Mouse (Mus musculus): ENCODE measurements at regions not wholly inside any gene's neighbourhood (a gene's known extent, or its start where the extent isn't known, plus 50 kb on each side); places are given as distances from the start of the nearest gene placed in this dataset.
"Not testable (repeated sequence)": the region's sequence is repeated elsewhere in the genome, so short reads cannot be mapped to it uniquely, and the experiment has no call there.

DNA sequence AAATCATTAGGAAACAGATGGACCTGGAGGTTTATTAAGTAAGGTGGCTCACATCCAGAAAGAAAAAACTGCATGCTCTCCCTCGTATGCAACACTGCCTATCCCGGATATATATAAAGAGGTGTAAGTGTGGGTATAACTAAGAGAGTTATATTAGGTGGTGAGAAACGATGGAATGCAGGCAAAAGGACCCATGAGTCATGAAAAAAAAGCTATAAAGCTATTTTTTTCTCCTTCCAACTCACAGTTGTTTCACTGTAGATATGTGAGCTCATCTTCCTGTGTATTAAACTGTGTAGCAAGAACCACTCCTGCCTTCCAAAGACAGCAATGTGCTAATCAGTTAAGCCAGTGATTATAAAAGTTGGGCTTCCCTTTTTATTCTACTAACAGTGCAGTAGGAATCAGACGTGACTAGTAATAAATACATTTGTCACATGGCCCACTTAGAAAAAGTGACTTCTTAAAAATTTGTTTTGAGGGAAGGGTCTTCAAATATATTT is 51.4 kb upstream of the Bdh1 start:
- peak; percentile 87 for DNase-seq (ENCODE audit: low read depth, low spot score)
- TF ChIP-seq MYB (IDR thresholded peaks at IDR 0.05; ENCODE audit: low read depth, low read length), result 0 out of 2 replicates have a peak, but pooled peaks have one; percentile 20
- TF ChIP-seq RCOR1 (IDR thresholded peaks at IDR 0.05; ENCODE audit: low read depth, low read length), result peak; percentile 71
- peak; percentile 81 to 83 for TF ChIP-seq EP300 (IDR thresholded peaks at IDR 0.05; ENCODE audit: low read depth in 1 of 2, low read length in 2 of 2)
- TF ChIP-seq ZNF384 (IDR thresholded peaks at IDR 0.05; ENCODE audit: low read depth, low read length), result peak; percentile 92
- TF ChIP-seq SIN3A (IDR thresholded peaks at IDR 0.05; ENCODE audit: low read length), result peak; percentile 44; the same call in 1 of the 2 replicates
- peak; percentile 24; the same call in 1 of the 2 replicates for TF ChIP-seq MYC (IDR thresholded peaks at IDR 0.05; ENCODE audit: low read depth, low read length)
- peak; percentile 39; the same call in 1 of the 2 replicates for TF ChIP-seq MXI1 (IDR thresholded peaks at IDR 0.05; ENCODE audit: low read depth, low read length)
- 0 out of 2 replicates have a peak, but pooled peaks have one; percentile 11 for TF ChIP-seq MAX (IDR thresholded peaks at IDR 0.05; ENCODE audit: low read length)
- peak; percentile 77 for TF ChIP-seq TCF12 (IDR thresholded peaks at IDR 0.05; ENCODE audit: low read depth, low read length)
- peak; percentile 78 for TF ChIP-seq ETS1 (IDR thresholded peaks at IDR 0.05; ENCODE audit: low read depth, low read length)
- TF ChIP-seq GATA1 (IDR thresholded peaks at IDR 0.05; ENCODE audit: low read depth, low read length), result peak; percentile 84
- TF ChIP-seq TAL1 (IDR thresholded peaks at IDR 0.05; ENCODE audit: low read length), result peak; percentile 73
- Histone ChIP-seq H3K27ac (ENCODE audit: control insufficient read depth, low read depth, low read length) (peak overlapping the region; percentile 66), H3K36me3 (ENCODE audit: control insufficient read depth in 1 of 2, insufficient read depth in 2 of 2, low read length in 2 of 2) (peaks cover 0 to 26% of the 10 kb centered on the region in 2 experiments; a peak in 2 of 4 replicates), H3K4me1 (ENCODE audit: control insufficient read depth in 1 of 2, insufficient read depth in 2 of 2, low read length in 2 of 2) (peaks cover 26 to 36% of the 10 kb centered on the region in 2 experiments)
- H3K79me2 ChIP-seq (ENCODE audit: control insufficient read depth, insufficient read depth, low read length, poor library complexity); H3K4me3 ChIP-seq (ENCODE audit: control insufficient read depth in 1 of 2, insufficient read depth in 1 of 2, low read depth in 2 of 2, low read length in 2 of 2); H3K27me3 ChIP-seq (ENCODE audit: control insufficient read depth in 1 of 2, insufficient read depth in 2 of 2, low read length in 2 of 2); H3K9ac ChIP-seq (ENCODE audit: control insufficient read depth, low read depth, low read length, poor library complexity, severe bottlenecking); H3K9me3 ChIP-seq (replicated peaks; ENCODE audit: insufficient read depth, low read length): not testable (repeated sequence)

DNA sequence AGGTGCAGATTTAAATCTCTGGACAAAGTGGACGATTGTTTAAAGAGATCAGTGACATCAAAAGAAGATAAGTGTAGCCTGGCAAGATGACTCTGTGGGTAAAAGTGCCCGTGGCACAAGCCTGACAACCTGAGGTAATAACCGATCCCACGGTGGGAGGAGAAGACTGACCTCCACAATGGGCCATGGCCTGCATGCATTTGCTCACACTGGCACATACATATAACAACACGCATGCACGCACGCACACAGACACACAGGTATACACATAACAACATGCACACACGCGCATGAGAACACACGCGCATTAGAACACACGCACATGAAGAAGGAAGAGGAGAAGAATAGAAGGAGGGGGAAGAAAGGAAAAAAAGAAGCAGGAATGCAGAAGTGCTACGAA is 52.2 kb upstream of the Bdh1 start:
- TF ChIP-seq RCOR1 (IDR thresholded peaks at IDR 0.05; ENCODE audit: low read depth, low read length) (no peak), NRF1 (IDR thresholded peaks at IDR 0.05; ENCODE audit: insufficient read depth, low read depth, low read length, poor library complexity, severe bottlenecking) (no peak), E2F4 (IDR thresholded peaks at IDR 0.05; ENCODE audit: borderline replicate concordance, low read depth, low read length) (no peak), KAT2A (conservative IDR thresholded peaks at IDR 0.05; ENCODE audit: low read depth, low read length) (no peak), POLR2A (IDR thresholded peaks at IDR 0.05; ENCODE audit: control insufficient read depth in 1 of 2, insufficient read depth in 1 of 2, low read depth in 1 of 2, low read length in 2 of 2, poor library complexity in 1 of 2) (no peak), POLR2AphosphoS2 (IDR thresholded peaks at IDR 0.05; ENCODE audit: low read length) (no peak)
- H3K4me3 ChIP-seq (ENCODE audit: control insufficient read depth in 1 of 2, insufficient read depth in 1 of 2, low read depth in 2 of 2, low read length in 2 of 2), result no peak overlapping the region
- H3K27ac ChIP-seq (ENCODE audit: control insufficient read depth, low read depth, low read length), result peak overlapping the region; percentile 66
- no peaks in the 10 kb centered on the region for H3K79me2 ChIP-seq (ENCODE audit: control insufficient read depth, insufficient read depth, low read length, poor library complexity)
- peaks cover 0 to 29% of the 10 kb centered on the region in 2 experiments; a peak in 2 of 4 replicates for H3K36me3 ChIP-seq (ENCODE audit: control insufficient read depth in 1 of 2, insufficient read depth in 2 of 2, low read length in 2 of 2)
- no peaks in the 10 kb centered on the region for H3K27me3 ChIP-seq (ENCODE audit: control insufficient read depth in 1 of 2, insufficient read depth in 2 of 2, low read length in 2 of 2)
- no peaks in the 10 kb centered on the region for H3K9me3 ChIP-seq (replicated peaks; ENCODE audit: insufficient read depth, low read length)
- DNase-seq (ENCODE audit: low read depth, low spot score), result no peak
- H3K4me1 ChIP-seq (ENCODE audit: control insufficient read depth in 1 of 2, insufficient read depth in 2 of 2, low read length in 2 of 2), result peaks cover 28 to 36% of the 10 kb centered on the region in 2 experiments
- no peak overlapping the region for H3K9ac ChIP-seq (ENCODE audit: control insufficient read depth, low read depth, low read length, poor library complexity, severe bottlenecking)

Measured in MEL (cell line).